ENCODE assay signal across 8 mouse cellular contexts in genomic region chr2:27969158-27969557, GRCm38 (mm10).
A peak's percentile ranks its signal among the peaks of the same experiment; 100 is the strongest.
DNase-seq lines count a peak whose midpoint lies in the region; ATAC-seq and TF ChIP-seq lines count a peak whose summit lies in the region.

No protein-coding gene starts in this region.

- no peak overlapping the region for H3K4me2 ChIP-seq in hindbrain, embryonic 12.5 days (replicated peaks)
- H3K4me2 ChIP-seq in hindbrain, embryonic 16.5 days (ENCODE audit: low read length): no peak overlapping the region

- no peak overlapping the region for H3K4me3 ChIP-seq in hindbrain, embryonic 10.5 days
- no peak overlapping the region for H3K4me3 ChIP-seq in hindbrain, embryonic 12.5 days
- H3K4me3 ChIP-seq in cortical plate, adult 2 months (ENCODE audit: insufficient read depth, low read length): no peak overlapping the region
- no peak overlapping the region for H3K4me3 ChIP-seq in hindbrain, embryonic 16.5 days (ENCODE audit: low read length)

- no peak for TF ChIP-seq POLR2A in cortical plate, adult 2 months (IDR thresholded peaks at IDR 0.05; ENCODE audit: extremely low read depth, insufficient read depth, low read length)

- no peaks in the 10 kb centered on the region for H3K4me1 ChIP-seq in hindbrain, embryonic 10.5 days (replicated peaks)
- 0 out of 2 replicates have a peak, but pooled peaks cover 2% of the 10 kb centered on the region for H3K4me1 ChIP-seq in hindbrain, embryonic 12.5 days
- H3K4me1 ChIP-seq in cortical plate, adult 2 months (ENCODE audit: control insufficient read depth, insufficient read depth, low read length): no peaks in the 10 kb centered on the region
- peaks cover 4% of the 10 kb centered on the region; the same call in 1 of the 2 replicates for H3K4me1 ChIP-seq in hindbrain, embryonic 16.5 days (ENCODE audit: control insufficient read depth, insufficient read depth, low read depth, low read length)

- H3K27me3 ChIP-seq in hindbrain, embryonic 10.5 days (ENCODE audit: insufficient read depth, poor library complexity, severe bottlenecking): no peaks in the 10 kb centered on the region
- H3K27me3 ChIP-seq in hindbrain, embryonic 12.5 days: no peaks in the 10 kb centered on the region
- no peaks in the 10 kb centered on the region for H3K27me3 ChIP-seq in hindbrain, embryonic 16.5 days (replicated peaks; ENCODE audit: control insufficient read depth, insufficient read depth, low read length)

- H3K9ac ChIP-seq in hindbrain, embryonic 12.5 days: no peak overlapping the region
- H3K9ac ChIP-seq in hindbrain, embryonic 16.5 days (ENCODE audit: low read depth, low read length): no peak overlapping the region

- H3K27ac ChIP-seq in hindbrain, embryonic 10.5 days: no peak overlapping the region
- H3K27ac ChIP-seq in hindbrain, embryonic 12.5 days: no peak overlapping the region
- no peak overlapping the region for H3K27ac ChIP-seq in cortical plate, adult 2 months (ENCODE audit: insufficient read depth, low read length)
- no peak overlapping the region for H3K27ac ChIP-seq in hindbrain, embryonic 16.5 days (ENCODE audit: low read depth, low read length)

- no peaks in the 10 kb centered on the region for H3K9me3 ChIP-seq in hindbrain, embryonic 10.5 days
- H3K9me3 ChIP-seq in hindbrain, embryonic 12.5 days (replicated peaks): no peaks in the 10 kb centered on the region
- no peaks in the 10 kb centered on the region for H3K9me3 ChIP-seq in hindbrain, embryonic 16.5 days (ENCODE audit: control insufficient read depth, low read length)

- peaks cover 35% of the 10 kb centered on the region for H3K36me3 ChIP-seq in hindbrain, embryonic 10.5 days
- no peaks in the 10 kb centered on the region; the same call in 1 of the 2 replicates for H3K36me3 ChIP-seq in hindbrain, embryonic 12.5 days
- H3K36me3 ChIP-seq in hindbrain, embryonic 16.5 days (ENCODE audit: control insufficient read depth, insufficient read depth, low read length): no peaks in the 10 kb centered on the region

- peak; percentile 47 for DNase-seq in hindbrain, embryonic 10.5 days (ENCODE audit: low spot score)
- DNase-seq in urinary bladder, postnatal 36 days (ENCODE audit: low spot score in 2 of 2): peak; percentile 35 to 42
- no peak for DNase-seq in urinary bladder, postnatal 4 days (ENCODE audit: low spot score in 2 of 2)
- peak; percentile 81 for DNase-seq in lung, postnatal 36 days

- ATAC-seq in hindbrain, embryonic 12.5 days (ENCODE audit: low FRiP score): no peak
- ATAC-seq in hindbrain, embryonic 16.5 days: peak; percentile 19; the same call in 1 of the 2 replicates
- ATAC-seq in inflammation-experienced regulatory T-cells, adult 6 months: no peak

- peak; percentile 73 for TF ChIP-seq CTCF in cortical plate, adult 2 months (IDR thresholded peaks at IDR 0.05; ENCODE audit: extremely low read depth, insufficient read depth, low read length)

- 25% methylated on average over 6 of the region's 6 CpGs for WGBS in hindbrain, embryonic 10.5 days
- 18% methylated on average over 6 of the region's 6 CpGs for WGBS in hindbrain, embryonic 12.5 days
- WGBS in hindbrain, embryonic 16.5 days: 19% methylated on average over 6 of the region's 6 CpGs

Comparison
In these comparisons a context has a peak if more than half of its experiments do, and no peak if none do; other contexts are left out.
1. DNase-seq: peak in hindbrain, embryonic 10.5 days (single experiment), urinary bladder, postnatal 36 days (2 of 2) and lung, postnatal 36 days (single experiment); none in urinary bladder, postnatal 4 days (0 of 2).